Mouse (Mus musculus) liver, embryonic 14.5 days (tissue): Measurements from ENCODE around the gene Brd3.

Experiments used
- CTCF ChIP-seq: IDR thresholded peaks from 2 replicates; pipeline ENCODE4 v1.5.1; 2016; ENCODE audit warnings: antibody characterized with exemption, low read depth, control low read depth
- EP300 ChIP-seq: IDR thresholded peaks from 2 replicates; pipeline ENCODE4 v1.6.1; 2016; ENCODE audit warnings: antibody characterized with exemption, low read depth

- TF ChIP-seq EP300 (no peak), CTCF (no peak)
Measured at GRCm38 (mm10) chr2:27540515-27540836, 33.0 kb upstream of the Brd3 start.
